Mouse (Mus musculus) cerebellum, adult 9-11 months (tissue): ENCODE measurements around the gene Gm5728.
"Not testable (repeated sequence)": the region's sequence is repeated elsewhere in the genome, so short reads cannot be mapped to it uniquely, and the experiment has no call there.

ENCODE experiments used
- DNase-seq: peaks from one replicate; pipeline ENCODE4 v3.0.0; 2022

The Gm5728 gene

DNA sequence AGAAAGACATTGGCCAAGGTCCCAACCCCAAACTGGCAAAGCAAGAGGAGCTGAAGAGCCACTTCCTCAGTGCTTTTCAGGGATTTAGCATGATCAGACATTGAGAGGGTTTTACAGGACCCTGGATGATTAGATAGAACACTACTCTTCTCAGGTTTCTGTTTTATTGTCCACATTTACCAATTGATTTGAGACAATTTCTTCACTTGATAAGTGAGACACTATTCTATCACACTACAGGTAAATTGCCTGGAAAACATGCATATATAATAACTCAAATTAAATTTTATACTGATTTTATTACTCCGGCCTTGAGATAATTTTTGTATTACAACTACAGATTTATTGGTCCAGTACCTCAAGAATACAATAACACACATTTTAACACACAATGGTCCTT lies at the start of gene Gm5728:
Gene Gm5728 (minus strand): TSS at position 101 of the 400 bp plus-strand sequence.
- DNase-seq: not testable (repeated sequence)

DNA sequence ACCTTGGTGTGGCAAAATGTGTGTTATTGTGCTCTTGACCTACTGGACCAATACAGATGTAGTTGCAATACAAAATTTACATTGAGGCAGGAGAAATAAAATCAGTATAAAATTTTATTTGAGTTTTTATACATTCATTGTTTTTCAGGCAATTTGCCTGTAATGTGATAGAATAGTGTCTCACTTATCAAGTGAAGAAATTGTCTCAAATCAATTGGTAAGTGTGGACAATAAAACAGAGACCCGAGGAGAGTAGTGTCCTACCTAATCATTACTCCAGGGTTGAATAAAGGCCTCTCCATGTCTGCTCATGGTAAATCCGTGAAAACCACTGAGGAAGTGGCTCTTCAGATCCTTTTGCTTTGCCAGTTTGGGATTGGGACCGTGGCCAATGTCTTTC lies 42.4 kb upstream of the Gm5728 start, which contains the start of gene Vmn1r100:
Gene Vmn1r100 (plus strand): TSS at position 301 of the 400 bp plus-strand sequence.
- DNase-seq: not testable (repeated sequence)

DNA sequence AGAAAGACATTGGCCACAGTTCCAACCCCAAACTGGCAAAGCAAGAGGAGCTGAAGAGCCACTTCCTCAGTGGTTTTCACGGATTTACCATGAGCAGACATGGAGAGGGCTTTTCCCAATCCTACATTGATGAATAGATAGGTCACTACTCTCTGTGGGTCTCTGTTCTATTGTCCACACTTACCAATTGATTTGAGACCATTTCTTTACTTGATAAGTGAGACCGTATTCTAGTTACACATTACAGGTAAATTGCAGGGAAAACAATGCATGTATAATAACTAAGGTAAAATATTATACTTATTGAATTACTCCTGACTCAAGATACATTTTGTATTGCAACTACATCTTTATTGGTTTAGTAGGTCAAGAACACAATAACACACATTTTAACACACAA lies 41.2 kb downstream of the Gm5728 start, which contains the start of gene Gm4133:
Gene Gm4133 (minus strand): TSS at position 101 of the 400 bp plus-strand sequence.
- DNase-seq: not testable (repeated sequence)
